Comparison of ENCODE assay signal across 9 mouse cellular contexts in genomic region chr10:128374393-128374792, GRCm38 (mm10). TPM values are rescaled to one million over a fixed set of nuclear protein-coding genes. Genes with fewer than 3 reads are reported as not detected.
A peak's percentile ranks its signal among the peaks of the same experiment; 100 is the strongest.
DNase-seq lines count a peak whose midpoint lies in the region; TF ChIP-seq lines count a peak whose summit lies in the region.
"Had no signal": no experiment of that assay in that cellular context is flagged by ENCODE, and none has a peak within 500 bp of the region (broad histone marks: within the 10 kb centered on the region; RNA-seq: fewer than 3 reads in every experiment).

No protein-coding gene starts in this region.

- intact Hi-C loops in heart, adult 2 months (cut with DNase I): no loop called here
- intact Hi-C loops in heart, postnatal 14 days (cut with DNase I): no loop called here

- H3K4me3 ChIP-seq in heart, adult 2 months: no peak overlapping the region
- H3K4me3 ChIP-seq in small intestine, adult 2 months (ENCODE audit: low read depth, low read length): no peak overlapping the region
- H3K4me3 ChIP-seq: liver, embryonic 13.5 days had no signal

- H3K36me3 ChIP-seq in heart, adult 2 months (ENCODE audit: control insufficient read depth, insufficient read depth, low read length): peaks cover 4% of the 10 kb centered on the region; the same call in 1 of the 2 replicates
- H3K36me3 ChIP-seq in small intestine, adult 2 months (ENCODE audit: control insufficient read depth, insufficient read depth, low read length): no peaks in the 10 kb centered on the region

- no peak for TF ChIP-seq POLR2A in heart, adult 2 months (IDR thresholded peaks at IDR 0.05; ENCODE audit: insufficient read depth, low read depth, low read length)
- no peak for TF ChIP-seq POLR2A in small intestine, adult 2 months (IDR thresholded peaks at IDR 0.05; ENCODE audit: low read depth, low read length)

- peaks cover 16% of the 10 kb centered on the region for H3K4me1 ChIP-seq in heart, adult 2 months (ENCODE audit: control insufficient read depth, insufficient read depth, low read length)
- H3K4me1 ChIP-seq in small intestine, adult 2 months (ENCODE audit: control insufficient read depth, insufficient read depth, insufficient read length, low read length): peaks cover 18% of the 10 kb centered on the region; the same call in 1 of the 2 replicates

- TF ChIP-seq EP300 in heart, adult 2 months (IDR thresholded peaks at IDR 0.05; ENCODE audit: insufficient read depth, low read depth, low read length): no peak

- H3K9ac ChIP-seq in heart, adult 2 months (ENCODE audit: low read depth, low read length): no peak overlapping the region
- H3K9ac ChIP-seq: liver, embryonic 13.5 days had no signal

- TF ChIP-seq CTCF in heart, adult 2 months (IDR thresholded peaks at IDR 0.05): peak; percentile 41
- peak; percentile 27; the same call in 1 of the 2 replicates for TF ChIP-seq CTCF in small intestine, adult 2 months (IDR thresholded peaks at IDR 0.05; ENCODE audit: extremely low read depth, insufficient read length, insufficient replicate concordance, low read depth, low read length)

- peak overlapping the region; percentile 89; the same call in 1 of the 2 replicates for H3K27ac ChIP-seq in heart, adult 2 months
- H3K27ac ChIP-seq in small intestine, adult 2 months (ENCODE audit: insufficient read depth, low read depth, low read length): no peak overlapping the region

- 75% methylated on average over 6 of the region's 6 CpGs for WGBS in heart, adult 2 months
- 79% methylated on average over 6 of the region's 6 CpGs for WGBS in small intestine, adult 2 months

- H3K79me2 ChIP-seq in heart, adult 2 months (replicated peaks; ENCODE audit: control insufficient read depth, insufficient read depth, low read length): no peaks in the 10 kb centered on the region

- no peaks in the 10 kb centered on the region for H3K27me3 ChIP-seq in heart, adult 2 months (ENCODE audit: control insufficient read depth, insufficient read depth, low read length)
- no peaks in the 10 kb centered on the region for H3K27me3 ChIP-seq in small intestine, adult 2 months (ENCODE audit: control insufficient read depth, insufficient read depth, low read length)
- H3K27me3 ChIP-seq: liver, embryonic 13.5 days had no signal

- DNase-seq in heart, adult 2 months: no peak
- DNase-seq in heart, postnatal 14 days: no peak
- peak; percentile 40 for DNase-seq in retina, postnatal 1 day
- no peak for DNase-seq in retina, embryonic 14.5 days (ENCODE audit: low spot score)
- DNase-seq in R1 (ENCODE audit: low read depth, low spot score): peak; percentile 92
- DNase-seq in frontal cortex, postnatal 36 days (ENCODE audit: low spot score in 2 of 2): no peak
- DNase-seq in layer of hippocampus, adult 11-12 months (ENCODE audit: low spot score): no peak
- DNase-seq: liver, embryonic 13.5 days had no signal

RNA-seq across cellular contexts. Expression of gene Ankrd52, which starts 2.5 kb away (rescaled TPM):
- total RNA-seq in heart, adult 2 months (2021): 10 to 100 TPM; 41.8 to 47.5 TPM
- polyA plus RNA-seq in heart, adult 2 months (2012; rRNA removed): 29.2 and 34.6 TPM in 2 replicates
- 10 to 100 TPM; 46.5 to 47.5 TPM for total RNA-seq in heart, postnatal 14 days (2021)
- polyA plus RNA-seq in small intestine, adult 2 months (2012; rRNA removed): 15.3 and 22.1 TPM in 2 replicates

RNA-seq across cellular contexts. Expression of gene Coq10a, which starts 5.6 kb away (rescaled TPM):
- 100 to 1,000 TPM; 332 to 391 TPM for total RNA-seq in heart, adult 2 months (2021)
- polyA plus RNA-seq in heart, adult 2 months (2012; rRNA removed): 356 and 500 TPM in 2 replicates
- 100 to 1,000 TPM; 208 to 209 TPM for total RNA-seq in heart, postnatal 14 days (2021)
- 36.5 and 79.1 TPM in 2 replicates for polyA plus RNA-seq in small intestine, adult 2 months (2012; rRNA removed)

RNA-seq across cellular contexts. Expression of gene Slc39a5, which starts 26.6 kb away (rescaled TPM):
- not detected for total RNA-seq in heart, adult 2 months (2021)
- not detected in 2 replicates for polyA plus RNA-seq in heart, adult 2 months (2012; rRNA removed)
- not detected for total RNA-seq in heart, postnatal 14 days (2021)
- polyA plus RNA-seq in small intestine, adult 2 months (2012; rRNA removed): 165 and 301 TPM in 2 replicates

RNA-seq across cellular contexts. Expression of gene Cs, which starts 36.9 kb away (rescaled TPM):
- total RNA-seq in heart, adult 2 months (2021): 1,000 to 10,000 TPM in 1 of 2 experiments, 100 to 1,000 TPM in 1; 947 to 1,091 TPM
- 1,148 and 1,658 TPM in 2 replicates for polyA plus RNA-seq in heart, adult 2 months (2012; rRNA removed)
- total RNA-seq in heart, postnatal 14 days (2021): 1,000 to 10,000 TPM; 1,195 to 1,221 TPM
- 233 and 588 TPM in 2 replicates for polyA plus RNA-seq in small intestine, adult 2 months (2012; rRNA removed)

RNA-seq across cellular contexts. Expression of gene Nabp2, which starts 36.9 kb away (rescaled TPM):
- total RNA-seq in heart, adult 2 months (2021): 10 to 100 TPM; 45.2 to 48.2 TPM
- 25.0 and 25.1 TPM in 2 replicates for polyA plus RNA-seq in heart, adult 2 months (2012; rRNA removed)
- total RNA-seq in heart, postnatal 14 days (2021): 10 to 100 TPM; 43.6 to 45.6 TPM
- polyA plus RNA-seq in small intestine, adult 2 months (2012; rRNA removed): 21.6 and 37.8 TPM in 2 replicates

Comparison
In these comparisons a context has a peak if more than half of its experiments do, and no peak if none do; other contexts are left out.
1. DNase-seq: peak in retina, postnatal 1 day (single experiment) and R1 (single experiment); none in heart, adult 2 months (0 of 2), heart, postnatal 14 days (0 of 2), retina, embryonic 14.5 days (single experiment), frontal cortex, postnatal 36 days (0 of 2) and layer of hippocampus, adult 11-12 months (single experiment).